Mouse (Mus musculus): ENCODE measurements at regions not wholly inside any gene's neighbourhood (a gene's known extent, or its start where the extent isn't known, plus 50 kb on each side); places are given as distances from the start of the nearest gene placed in this dataset.
"Not testable (repeated sequence)": the region's sequence is repeated elsewhere in the genome, so short reads cannot be mapped to it uniquely, and the experiment has no call there.

DNA sequence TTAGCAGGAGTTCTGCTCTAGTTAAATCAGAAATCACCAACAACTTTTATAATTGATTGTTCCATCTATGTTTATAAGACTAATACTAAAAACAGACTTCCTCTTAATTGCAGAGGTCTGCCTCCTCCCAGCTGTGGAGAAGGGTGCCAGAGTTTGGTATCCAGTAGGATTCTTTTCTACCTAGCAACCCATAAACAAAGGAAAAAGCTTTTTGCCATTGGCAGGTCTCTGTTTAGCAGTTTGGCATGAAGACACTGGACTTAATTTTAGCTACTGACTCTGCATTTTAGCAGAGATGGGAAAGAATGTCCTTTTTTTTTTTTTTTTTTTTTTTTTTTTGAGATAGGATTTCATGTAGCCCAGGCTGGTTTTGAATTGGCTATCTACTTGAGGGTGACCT, 1628.4 kb downstream of the A830018L16Rik start:
- DNase-seq (ENCODE audit: low spot score), result no peak

DNA sequence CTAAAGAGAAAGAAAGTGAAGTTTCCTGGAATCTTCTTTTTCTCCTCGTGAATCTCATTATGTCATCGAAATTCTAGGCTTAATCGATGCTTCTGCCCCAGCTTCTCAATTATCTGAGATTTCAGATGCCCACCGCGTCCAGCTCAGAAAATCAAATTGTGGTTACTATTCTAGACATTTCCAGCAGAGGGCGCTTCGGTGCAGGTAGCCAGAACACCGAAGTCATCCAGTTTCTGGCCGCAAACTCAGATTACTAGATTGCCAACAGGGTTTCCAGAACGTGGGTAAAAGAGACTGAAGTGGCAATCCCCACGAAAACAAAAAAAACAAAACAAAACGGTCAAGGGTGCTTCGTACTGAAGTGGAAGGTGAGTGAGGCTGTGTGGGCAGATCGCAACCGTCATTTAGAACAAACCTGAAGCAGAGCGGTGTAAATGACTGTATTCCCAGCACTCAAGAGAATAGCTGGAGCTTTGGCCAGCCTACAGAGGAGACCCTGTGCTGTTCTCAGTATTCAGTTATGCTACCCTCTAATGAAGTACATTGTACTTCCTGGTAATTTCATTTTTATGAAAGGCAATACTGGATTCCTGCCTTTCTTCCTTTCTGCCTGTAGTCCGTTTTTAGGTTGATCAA, 1636.4 kb downstream of the A830018L16Rik start:
- peak; percentile 41 for DNase-seq (ENCODE audit: low spot score)

DNA sequence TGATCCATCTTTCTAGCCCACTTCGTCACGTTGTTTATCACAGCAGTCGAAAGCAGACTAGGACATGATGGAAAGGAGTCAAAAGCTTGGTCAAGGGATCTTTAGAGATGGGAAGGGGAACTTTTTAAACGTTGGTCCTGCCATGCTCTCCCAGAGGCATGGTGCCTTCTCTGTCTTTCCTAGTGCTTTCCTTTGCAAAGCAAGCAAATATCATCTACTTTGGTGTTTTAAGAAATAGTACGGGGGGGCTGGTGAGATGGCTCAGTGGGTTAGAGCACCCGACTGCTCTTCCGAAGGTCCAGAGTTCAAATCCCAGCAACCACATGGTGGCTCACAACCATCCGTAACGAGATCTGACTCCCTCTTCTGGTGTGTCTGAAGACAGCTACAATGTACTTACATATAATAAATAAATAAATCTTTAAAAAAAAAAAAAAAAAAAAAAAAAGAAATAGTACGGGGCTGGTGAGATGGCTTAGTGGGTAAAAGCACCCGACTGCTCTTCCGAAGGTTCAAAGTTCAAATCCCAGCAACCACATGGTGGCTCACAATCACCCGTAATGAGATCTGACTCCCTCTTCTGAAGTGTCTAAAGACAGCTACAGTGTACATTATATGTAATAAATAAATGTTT, 1637.6 kb downstream of the A830018L16Rik start:
- DNase-seq (ENCODE audit: low spot score), result not testable (repeated sequence)

DNA sequence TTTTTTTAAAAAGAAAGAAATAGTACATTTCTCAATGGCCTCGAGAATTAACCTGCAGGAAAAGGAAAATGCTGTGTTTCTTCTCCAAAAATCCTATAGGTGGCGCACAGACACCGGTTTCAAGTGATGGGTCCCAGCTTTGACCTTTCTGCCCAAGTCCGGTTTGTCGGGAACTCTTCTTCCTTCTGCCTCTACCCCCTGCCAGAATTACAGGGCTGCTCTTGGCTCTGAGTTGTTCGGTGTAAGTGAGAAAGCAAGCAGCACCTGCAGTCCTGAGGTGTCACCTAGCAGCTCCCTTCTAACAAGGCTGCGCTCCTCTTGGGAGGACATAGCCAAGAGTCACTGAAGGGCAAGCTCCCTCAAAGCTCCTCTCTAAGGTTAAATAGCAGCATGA, 1638.2 kb downstream of the A830018L16Rik start:
- DNase-seq (ENCODE audit: low spot score), result no peak

DNA sequence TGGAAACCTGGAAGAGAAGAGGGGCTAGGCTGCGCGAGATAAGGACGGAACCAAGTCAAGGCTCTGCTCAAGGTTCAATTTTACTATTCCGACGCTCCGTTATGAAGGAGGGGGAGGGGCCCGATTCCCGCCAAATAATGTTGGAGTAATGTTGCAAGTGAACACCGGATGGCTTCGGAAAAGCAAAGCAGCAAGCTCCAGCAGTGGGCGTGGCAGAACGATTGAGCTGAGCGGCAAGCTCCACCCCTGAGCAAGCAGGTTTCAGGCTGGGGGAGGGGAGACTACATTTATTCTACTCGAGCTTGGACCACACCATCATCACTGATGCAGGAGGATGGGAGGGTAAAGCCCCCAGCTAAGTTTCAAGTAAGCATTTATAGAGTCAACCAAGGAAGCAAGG, 1643.8 kb downstream of the A830018L16Rik start:
- no peak for DNase-seq (ENCODE audit: low spot score)

DNA sequence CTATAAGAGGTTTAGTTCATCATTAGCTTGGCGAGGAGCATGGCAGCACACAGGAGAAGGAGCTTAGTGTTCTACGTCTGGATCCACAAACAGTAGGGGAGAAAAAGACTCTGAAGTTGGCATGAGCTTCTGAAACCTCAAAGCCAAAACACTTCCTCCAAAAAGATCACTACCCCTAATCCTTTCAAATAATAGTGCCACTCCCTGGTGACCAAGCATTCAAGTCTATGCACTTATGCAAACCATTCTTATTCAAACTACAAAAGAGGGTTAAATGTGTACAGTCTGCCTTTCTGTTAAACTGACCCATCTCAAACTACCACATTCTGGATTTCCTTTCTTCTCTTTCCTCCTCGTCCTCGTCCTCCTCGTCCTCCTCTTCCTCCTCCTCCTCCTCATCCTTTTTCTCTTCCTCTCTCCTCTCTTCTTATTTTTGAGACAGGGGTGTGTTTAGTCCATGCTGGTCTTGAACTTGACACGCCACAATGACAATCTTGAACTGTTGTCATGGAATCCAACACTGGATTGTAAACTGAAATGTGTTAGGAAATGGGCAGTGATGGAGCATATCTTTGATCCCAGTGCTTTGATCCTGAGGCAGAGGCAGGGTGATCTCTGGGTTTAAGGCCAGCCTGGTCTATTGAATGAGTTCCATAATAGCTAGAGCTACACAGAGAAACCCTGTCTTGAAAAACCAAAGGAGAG, 1645.9 kb downstream of the A830018L16Rik start:
- no peak for DNase-seq (ENCODE audit: low spot score)

Measured in urinary bladder, postnatal 25 days (tissue).